Mouse (Mus musculus) layer of hippocampus, postnatal 10 days (tissue): ENCODE measurements around the gene Med12l. TPM values are rescaled to one million over a fixed set of nuclear protein-coding genes. Genes with fewer than 3 reads are reported as not detected.
"Not testable (repeated sequence)": the region's sequence is repeated elsewhere in the genome, so short reads cannot be mapped to it uniquely, and the experiment has no call there.

Experiments used
- DNase-seq, 2 experiments: peaks; one replicate each; pipeline ENCODE4 v3.0.0; 2021; ENCODE audit warnings: low spot score in 2 of 2
- total RNA-seq, 2 experiments: library from RNA; stranded (reverse); gene quantifications; 2 replicates each; pipeline ENCODE4 v1.2.3; 2021

The Med12l gene
- total RNA-seq, 2 experiments from 2014 or later: 32.7 to 36.9 TPM

- DNase-seq: no peak
Measured at GRCm38 (mm10) chr3:59022251-59022650, 16.6 kb downstream of the Med12l start.

- DNase-seq: no peak
Measured at GRCm38 (mm10) chr3:59022971-59023370, 17.3 kb downstream of the Med12l start.

- no peak for DNase-seq
Measured at GRCm38 (mm10) chr3:59024531-59025192, 19.0 kb downstream of the Med12l start.

- DNase-seq: no peak
Measured at GRCm38 (mm10) chr3:59025193-59025535, 19.5 kb downstream of the Med12l start.

GRCm38 (mm10) chr3:59028696-59029095, 23.1 kb downstream of the Med12l start:
- DNase-seq: no peak

- DNase-seq: no peak
Measured at GRCm38 (mm10) chr3:59030986-59031385, 25.4 kb downstream of the Med12l start.

DNA sequence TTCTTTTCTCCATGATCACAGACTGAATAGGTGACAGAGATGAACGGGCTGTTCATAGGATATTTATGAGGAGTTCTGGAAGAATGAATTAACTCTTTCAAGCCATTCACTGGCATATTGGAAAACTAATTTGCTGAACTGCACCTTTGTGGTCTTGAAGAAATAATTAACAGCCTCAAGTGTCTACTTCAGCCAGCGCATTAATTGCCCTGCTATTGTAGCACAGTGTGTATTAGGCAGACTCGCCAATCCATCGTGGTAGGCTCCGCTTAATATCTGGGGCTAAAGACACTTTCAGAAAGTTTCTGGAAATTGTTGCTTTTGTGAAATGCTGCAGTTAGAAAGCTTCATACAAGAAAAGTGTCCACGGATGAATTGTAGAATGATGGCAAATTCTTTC, 35.9 kb downstream of the Med12l start:
- DNase-seq: no peak

DNA sequence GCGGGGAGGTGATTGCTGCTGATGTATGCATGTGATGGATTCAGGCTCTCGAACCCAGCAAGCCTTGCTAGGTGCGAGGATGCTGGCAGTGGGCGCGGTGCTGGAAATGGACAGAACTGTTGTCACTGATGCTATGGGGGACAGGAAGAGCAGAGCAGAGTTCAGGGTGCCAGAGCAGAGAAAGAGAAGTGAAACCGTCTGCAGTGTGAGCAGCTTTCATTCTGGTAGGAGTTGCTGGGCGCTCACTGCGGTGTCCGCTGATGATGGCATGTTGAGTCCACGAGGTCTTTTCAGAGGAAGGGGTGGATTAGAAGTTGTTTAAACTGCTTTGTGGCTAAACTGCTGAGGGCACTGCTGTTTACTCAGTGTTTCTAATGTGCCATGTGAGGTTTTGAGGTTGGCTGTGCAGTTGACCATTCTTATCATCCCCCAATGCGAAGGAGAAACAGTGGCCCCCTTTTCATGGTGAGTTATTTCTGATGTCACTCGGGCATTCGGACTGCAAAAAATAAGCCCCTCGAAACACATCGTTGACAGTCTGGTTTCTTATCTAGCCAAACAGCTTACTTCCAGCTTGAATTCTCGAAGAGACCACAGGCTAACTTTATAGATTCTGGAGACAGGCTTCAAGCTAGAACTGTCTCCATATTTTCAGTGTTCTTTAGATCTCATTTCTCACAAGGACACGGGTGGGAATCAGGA, 49.4 kb downstream of the Med12l start:
- DNase-seq: no peak

DNA sequence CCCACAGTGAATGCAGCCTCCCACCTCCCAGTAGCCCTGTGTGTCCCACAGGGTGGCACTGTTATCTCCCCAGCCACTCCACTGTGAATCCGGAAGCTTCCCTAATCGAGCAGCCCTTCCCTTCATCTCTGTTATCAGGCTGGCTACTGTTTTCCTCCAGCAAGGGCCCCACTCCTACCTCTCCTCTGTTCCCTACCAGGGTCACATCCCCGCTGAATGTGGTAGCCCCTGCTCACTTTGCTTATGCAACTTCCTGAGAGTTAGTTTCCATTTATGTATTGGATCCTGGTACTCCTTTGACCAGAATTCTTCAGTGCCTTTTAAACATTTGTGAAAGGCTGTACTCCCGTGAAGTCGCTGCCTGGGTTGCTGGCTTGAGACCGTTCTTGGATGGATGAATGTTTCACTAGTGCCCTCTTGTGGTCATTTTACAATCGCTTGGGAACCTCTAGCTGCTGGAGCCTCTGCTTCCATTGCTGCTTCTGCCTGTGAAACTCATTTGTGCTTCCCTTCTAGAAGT, 53.5 kb downstream of the Med12l start:
- peak; percentile 60 to 76 for DNase-seq

GRCm38 (mm10) chr3:59060131-59060530, 54.5 kb downstream of the Med12l start:
- no peak for DNase-seq

- no peak for DNase-seq
Measured at GRCm38 (mm10) chr3:59062141-59062540, 56.5 kb downstream of the Med12l start.

DNA sequence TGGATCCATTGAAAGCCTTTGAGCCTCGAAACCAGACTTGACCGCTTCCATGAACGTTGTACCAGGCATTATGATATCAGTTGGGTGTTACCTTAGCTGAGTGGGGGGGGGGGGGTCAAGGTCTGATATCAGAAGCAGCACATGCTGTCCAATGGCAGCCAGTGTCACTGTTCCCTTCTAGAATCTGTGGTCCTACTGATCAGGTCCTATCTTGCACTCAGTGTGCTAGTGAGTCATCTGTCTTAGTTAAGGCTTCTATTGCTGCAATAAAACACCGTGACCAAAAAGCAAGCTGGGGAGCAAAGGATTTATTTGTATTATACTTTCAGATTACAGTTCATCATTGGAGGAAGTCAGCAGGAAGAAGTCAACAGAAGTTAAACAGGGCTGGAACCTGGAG, 57.8 kb downstream of the Med12l start:
- DNase-seq: no peak

DNA sequence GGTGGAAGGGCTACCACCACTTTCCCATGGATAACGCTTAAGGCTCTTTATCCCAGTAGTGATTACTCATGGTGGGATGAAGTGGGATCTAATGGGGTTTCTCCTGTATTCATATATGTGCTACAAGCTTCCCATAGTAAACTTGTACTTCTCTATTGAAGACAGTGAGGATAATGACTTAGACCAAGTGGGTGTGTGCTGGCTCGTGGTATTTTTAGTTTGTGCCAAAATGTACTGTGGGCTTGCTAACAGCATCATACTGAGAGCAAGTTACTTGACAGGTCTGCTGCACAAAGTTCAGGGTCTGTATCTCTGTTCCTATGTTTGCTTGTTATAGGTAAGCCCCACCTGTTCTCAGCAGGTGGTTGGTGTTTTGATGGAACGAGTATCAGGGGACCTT, 60.3 kb downstream of the Med12l start:
- DNase-seq: no peak

DNA sequence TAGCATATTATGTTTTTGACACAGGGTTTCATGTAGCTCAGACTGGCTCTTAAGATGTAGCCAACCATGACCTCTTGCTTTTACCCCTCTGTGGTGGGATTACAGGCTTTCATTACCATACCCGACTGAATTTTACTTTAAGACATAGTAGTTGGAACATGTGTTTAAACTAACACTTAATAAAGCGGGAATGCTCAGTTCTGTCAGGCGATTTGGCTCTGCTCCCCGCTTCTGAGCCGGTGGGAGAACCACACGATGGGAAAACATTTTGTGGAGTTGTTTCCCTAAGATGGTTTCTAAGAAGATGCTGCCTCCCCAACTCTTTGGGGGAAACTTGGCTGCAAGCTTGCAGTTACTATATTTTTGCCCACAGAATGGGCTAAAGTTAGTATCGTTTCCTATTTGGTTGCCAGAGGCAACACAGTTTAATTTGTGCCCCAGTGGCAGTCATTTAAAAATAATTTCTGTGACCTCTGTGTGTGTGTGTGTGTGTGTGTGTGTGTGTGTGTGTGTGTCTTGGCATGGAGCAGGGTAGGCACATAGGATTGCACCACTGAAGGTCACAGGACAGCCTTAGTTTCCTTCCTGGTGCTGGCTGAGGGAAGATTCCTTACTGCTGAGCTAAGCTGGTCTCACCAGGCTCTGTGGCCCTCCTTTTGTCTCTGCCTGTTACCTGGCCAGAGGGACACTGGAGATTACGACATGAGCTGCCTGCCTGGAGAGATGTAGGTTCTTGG, 61.1 kb downstream of the Med12l start:
- no peak for DNase-seq

DNA sequence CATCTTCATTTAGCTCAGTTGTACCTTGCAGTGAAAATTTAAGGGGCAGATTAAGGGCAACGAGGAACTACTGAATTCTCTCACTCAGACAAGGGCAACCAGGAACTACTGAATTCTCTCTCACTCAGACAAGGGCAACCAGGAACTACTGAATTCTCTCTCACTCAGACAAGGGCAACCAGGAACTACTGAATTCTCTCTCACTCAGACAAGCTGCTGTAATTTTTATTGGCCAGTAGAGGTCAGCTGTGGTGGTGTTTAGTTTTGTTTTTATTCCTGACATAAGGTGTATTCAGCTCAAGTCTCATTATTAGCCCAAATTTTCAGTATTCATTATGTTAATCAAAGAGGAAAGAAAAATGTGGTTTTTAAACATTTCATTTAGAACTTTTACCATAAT, 63.4 kb downstream of the Med12l start:
- DNase-seq: not testable (repeated sequence)

DNA sequence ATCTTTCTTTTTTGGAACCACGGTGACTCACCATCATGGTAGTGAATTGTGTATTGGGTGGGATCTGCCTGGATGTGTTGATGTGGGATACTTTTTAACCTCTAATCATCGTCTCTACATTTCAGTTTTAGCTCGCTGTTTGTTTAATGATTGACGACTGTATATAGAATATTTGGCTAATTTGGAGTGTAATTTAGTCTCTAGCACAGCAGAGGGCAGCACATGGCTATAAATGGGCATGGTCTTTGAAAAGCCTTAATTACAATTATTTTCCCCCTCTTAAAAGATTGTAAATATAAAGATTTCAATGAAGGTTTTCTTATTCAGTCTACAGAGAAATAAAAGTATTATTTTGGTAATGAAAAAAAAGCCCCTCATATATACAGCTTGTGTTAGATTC, 71.7 kb downstream of the Med12l start:
- no peak for DNase-seq

GRCm38 (mm10) chr3:59078585-59078984, 73.0 kb downstream of the Med12l start:
- DNase-seq: no peak

DNA sequence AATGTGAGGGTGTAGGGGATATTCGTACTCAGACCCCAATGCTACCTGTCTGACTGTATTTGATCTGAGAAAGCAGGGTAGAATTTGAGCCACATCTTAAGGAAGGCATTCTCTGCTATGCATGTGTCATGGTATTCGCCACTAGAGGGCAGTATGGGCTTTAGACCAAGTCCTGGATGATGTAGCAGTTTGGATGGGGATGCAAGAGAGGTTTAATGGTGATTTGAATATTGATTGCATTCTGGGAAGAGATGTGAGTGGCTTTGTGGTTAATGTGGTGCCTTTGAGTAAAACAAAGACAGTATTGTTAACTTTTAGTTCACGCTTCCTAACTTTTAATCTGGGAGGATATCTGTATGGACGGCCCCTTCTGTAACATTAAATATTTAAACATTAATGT, 73.7 kb downstream of the Med12l start:
- DNase-seq: peak; percentile 25 to 30

GRCm38 (mm10) chr3:59080293-59080916, 74.8 kb downstream of the Med12l start:
- DNase-seq: no peak

- DNase-seq: no peak
Measured at GRCm38 (mm10) chr3:59080919-59081318, 75.3 kb downstream of the Med12l start.

DNA sequence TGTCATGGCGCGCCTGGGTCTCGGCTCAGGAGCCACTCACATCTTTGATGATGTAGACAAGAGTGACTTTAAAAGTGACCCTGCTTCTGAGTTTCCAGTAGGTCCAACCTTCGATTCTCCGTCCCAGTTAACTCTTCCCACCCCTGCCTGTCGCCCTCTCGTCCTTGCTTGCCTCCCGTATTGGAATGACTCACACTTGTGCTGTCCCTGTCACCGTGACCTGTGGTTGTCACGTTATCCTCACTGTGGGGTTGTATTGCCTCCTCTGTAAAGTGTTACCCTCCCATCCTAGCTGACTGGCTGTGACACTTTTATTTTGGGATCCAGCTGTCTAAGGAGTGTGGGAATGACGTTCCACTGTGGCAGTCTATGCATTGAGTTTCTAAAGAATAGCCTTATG, 87.1 kb downstream of the Med12l start:
- no peak for DNase-seq

- no peak for DNase-seq
Measured at GRCm38 (mm10) chr3:59097421-59097820, 91.8 kb downstream of the Med12l start.
